Mouse (Mus musculus): ENCODE measurements around the gene Rps19bp1. TPM values are rescaled to one million over a fixed set of nuclear protein-coding genes. Genes with fewer than 3 reads are reported as not detected.

The Rps19bp1 gene
- polyA plus RNA-seq, 1 experiment: 25.8 TPM

DNA sequence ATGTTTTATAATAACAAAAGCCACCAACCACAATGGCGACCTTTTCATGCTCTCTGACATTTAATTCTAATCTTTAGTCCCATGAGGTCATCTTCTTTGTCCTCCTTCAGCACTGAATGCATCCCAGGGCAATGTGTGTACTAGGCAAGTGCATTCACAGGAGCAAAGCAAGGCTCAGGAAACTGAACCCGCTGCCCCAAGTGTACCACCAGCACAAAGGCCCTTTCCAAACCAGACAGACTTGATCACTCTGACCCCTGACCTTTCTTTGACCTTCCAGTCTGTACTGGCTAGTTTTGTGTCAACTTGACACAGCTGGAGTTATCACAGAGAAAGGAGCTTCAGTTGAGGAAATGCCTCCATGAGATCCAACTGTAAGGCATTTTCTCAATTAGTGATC, 31.8 kb downstream of the Rps19bp1 start:
- no peak overlapping the region for H3K4me3 ChIP-seq (ENCODE audit: insufficient read depth, low read depth, low read length)
- H3K27ac ChIP-seq (ENCODE audit: insufficient read depth, low read depth, low read length): no peak overlapping the region
- WGBS: 75% methylated on average over 2 of the region's 2 CpGs
- DNase-seq: no peak
- peaks cover 5% of the 10 kb centered on the region; the same call in 1 of the 2 replicates for H3K4me1 ChIP-seq (ENCODE audit: control insufficient read depth, insufficient read depth, low read length)
- no peaks in the 10 kb centered on the region for H3K27me3 ChIP-seq (replicated peaks; ENCODE audit: control insufficient read depth, insufficient read depth, low read length)
- no peaks in the 10 kb centered on the region; the same call in none of the 2 replicates for H3K36me3 ChIP-seq (ENCODE audit: control insufficient read depth, insufficient read depth, low read length)
- no peak for TF ChIP-seq POLR2A (IDR thresholded peaks at IDR 0.05; ENCODE audit: low read depth, low read length)
- no peak for TF ChIP-seq CTCF (conservative IDR thresholded peaks at IDR 0.05; ENCODE audit: insufficient read depth, insufficient read length, low read depth, low read length)

DNA sequence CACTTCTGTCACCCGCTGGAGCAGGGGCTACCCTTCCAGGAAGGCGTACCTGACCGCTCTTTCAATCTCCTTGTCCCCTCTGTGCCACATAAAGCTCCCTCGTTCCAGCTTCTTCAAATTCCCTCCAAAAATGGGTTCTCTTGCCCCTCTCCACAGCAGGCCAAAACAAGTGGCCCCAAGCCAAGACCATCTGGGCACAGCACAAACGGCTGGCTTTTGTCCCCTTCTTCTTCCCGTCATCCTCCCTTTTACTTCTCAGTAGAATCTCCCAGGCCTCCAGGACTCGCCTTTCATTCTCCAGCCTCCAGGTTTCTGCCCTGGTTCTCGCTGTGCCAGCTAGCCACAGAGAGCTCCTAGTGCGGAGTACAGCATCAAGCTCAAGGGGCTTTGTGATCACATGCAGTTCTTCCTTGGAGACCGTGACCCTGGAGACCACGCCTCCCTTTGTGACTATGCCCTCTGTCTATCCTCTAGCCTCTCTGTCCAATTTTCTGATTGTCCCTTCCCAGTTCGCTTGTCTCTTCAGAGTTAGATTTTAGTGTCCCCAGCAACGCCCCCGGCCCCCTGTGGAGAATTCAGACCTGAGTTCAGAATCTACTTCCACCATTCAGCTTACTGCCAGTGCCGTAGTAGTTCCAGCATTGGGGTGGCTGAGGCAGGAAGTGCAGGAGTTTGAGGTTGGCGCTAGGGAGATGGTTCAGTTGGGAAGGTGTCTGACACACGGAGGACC, 35.9 kb downstream of the Rps19bp1 start:
- Histone ChIP-seq H3K27ac (ENCODE audit: insufficient read depth, low read depth, low read length) (no peak overlapping the region), H3K27me3 (replicated peaks; ENCODE audit: control insufficient read depth, insufficient read depth, low read length) (no peaks in the 10 kb centered on the region), H3K4me3 (ENCODE audit: insufficient read depth, low read depth, low read length) (no peak overlapping the region), H3K4me1 (ENCODE audit: control insufficient read depth, insufficient read depth, low read length) (no peaks in the 10 kb centered on the region; the same call in 1 of the 2 replicates), H3K36me3 (ENCODE audit: control insufficient read depth, insufficient read depth, low read length) (no peaks in the 10 kb centered on the region)
- no peak for DNase-seq
- TF ChIP-seq CTCF (conservative IDR thresholded peaks at IDR 0.05; ENCODE audit: insufficient read depth, insufficient read length, low read depth, low read length) (no peak), POLR2A (IDR thresholded peaks at IDR 0.05; ENCODE audit: low read depth, low read length) (no peak)
- WGBS: 80% methylated on average over 17 of the region's 17 CpGs

DNA sequence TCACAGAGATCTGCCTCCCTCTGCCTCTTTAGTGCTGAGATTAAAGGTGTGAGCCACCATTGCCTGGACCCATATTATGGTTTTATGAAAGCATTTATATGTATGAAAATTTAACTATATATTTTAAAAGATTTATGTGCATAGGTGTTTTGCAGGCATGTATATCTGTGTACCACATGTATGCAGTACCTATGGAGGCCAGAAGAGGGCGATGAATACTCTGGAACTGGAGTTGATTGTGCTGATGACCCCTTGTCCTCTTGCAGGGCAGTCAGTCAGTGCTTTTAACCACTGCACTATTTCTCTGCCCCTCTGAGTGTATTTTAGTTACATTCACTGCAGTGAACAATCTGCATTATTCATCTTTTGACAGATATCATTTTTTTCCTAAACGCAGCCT, 38.3 kb downstream of the Rps19bp1 start:
- no peaks in the 10 kb centered on the region; the same call in 1 of the 2 replicates for H3K4me1 ChIP-seq (ENCODE audit: control insufficient read depth, insufficient read depth, low read length)
- no peaks in the 10 kb centered on the region for H3K27me3 ChIP-seq (replicated peaks; ENCODE audit: control insufficient read depth, insufficient read depth, low read length)
- WGBS: 50% methylated on average over 2 of the region's 2 CpGs
- no peak for TF ChIP-seq POLR2A (IDR thresholded peaks at IDR 0.05; ENCODE audit: low read depth, low read length)
- TF ChIP-seq CTCF (conservative IDR thresholded peaks at IDR 0.05; ENCODE audit: insufficient read depth, insufficient read length, low read depth, low read length): peak; percentile 64
- H3K36me3 ChIP-seq (ENCODE audit: control insufficient read depth, insufficient read depth, low read length): no peaks in the 10 kb centered on the region
- peak; percentile 77 for DNase-seq
- no peak overlapping the region for H3K4me3 ChIP-seq (ENCODE audit: insufficient read depth, low read depth, low read length)
- H3K27ac ChIP-seq (ENCODE audit: insufficient read depth, low read depth, low read length): no peak overlapping the region

DNA sequence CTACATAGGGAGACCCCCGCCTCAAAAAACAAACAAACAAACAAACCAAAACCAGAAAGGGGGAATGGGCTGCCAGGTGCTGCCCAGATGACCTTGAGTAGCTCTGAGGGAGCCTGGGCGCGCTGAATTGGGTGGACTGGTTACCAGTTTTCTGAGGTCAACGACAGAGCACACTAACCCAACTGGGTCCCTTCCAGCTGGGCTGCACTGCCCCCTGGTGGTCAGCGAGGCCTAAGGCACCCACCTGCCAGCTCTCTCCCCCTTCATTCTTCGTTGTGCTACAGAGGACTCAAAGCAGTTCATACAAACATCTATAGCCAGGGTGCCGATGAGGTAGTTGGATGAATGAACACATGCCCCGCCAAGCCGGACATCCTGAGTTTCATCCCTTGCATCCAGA, 38.9 kb downstream of the Rps19bp1 start:
- TF ChIP-seq POLR2A (IDR thresholded peaks at IDR 0.05; ENCODE audit: low read depth, low read length): no peak
- peak; percentile 92 for TF ChIP-seq CTCF (conservative IDR thresholded peaks at IDR 0.05; ENCODE audit: insufficient read depth, insufficient read length, low read depth, low read length)
- H3K4me1 ChIP-seq (ENCODE audit: control insufficient read depth, insufficient read depth, low read length): no peaks in the 10 kb centered on the region; the same call in 1 of the 2 replicates
- WGBS: 21% methylated on average over 9 of the region's 9 CpGs
- H3K27me3 ChIP-seq (replicated peaks; ENCODE audit: control insufficient read depth, insufficient read depth, low read length): no peaks in the 10 kb centered on the region
- no peak overlapping the region for H3K4me3 ChIP-seq (ENCODE audit: insufficient read depth, low read depth, low read length)
- no peaks in the 10 kb centered on the region for H3K36me3 ChIP-seq (ENCODE audit: control insufficient read depth, insufficient read depth, low read length)
- no peak overlapping the region for H3K27ac ChIP-seq (ENCODE audit: insufficient read depth, low read depth, low read length)
- peak; percentile 75 for DNase-seq

DNA sequence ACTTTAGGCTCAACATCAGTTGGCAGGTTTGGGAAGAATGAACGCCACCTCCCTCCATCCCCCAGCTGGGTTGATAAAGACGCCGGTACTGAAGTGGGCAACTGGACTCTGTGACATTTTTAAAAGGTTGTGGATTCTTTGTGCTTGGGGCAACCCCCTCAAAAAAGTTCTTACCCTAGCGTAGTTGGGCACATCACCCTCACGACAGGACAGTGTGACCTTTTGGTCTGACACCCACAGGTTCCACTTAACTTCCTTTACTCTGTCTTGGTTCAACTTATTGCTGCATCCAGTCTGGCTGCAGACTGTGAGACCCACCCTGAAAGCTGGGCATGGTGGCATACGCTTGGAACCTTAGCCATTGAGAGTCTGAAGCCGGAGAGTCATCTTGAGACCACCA, 40.4 kb downstream of the Rps19bp1 start:
- H3K4me1 ChIP-seq (ENCODE audit: control insufficient read depth, insufficient read depth, low read length): no peaks in the 10 kb centered on the region; the same call in 1 of the 2 replicates
- no peak overlapping the region for H3K4me3 ChIP-seq (ENCODE audit: insufficient read depth, low read depth, low read length)
- H3K36me3 ChIP-seq (ENCODE audit: control insufficient read depth, insufficient read depth, low read length): no peaks in the 10 kb centered on the region
- 91% methylated on average over 7 of the region's 7 CpGs for WGBS
- TF ChIP-seq CTCF (conservative IDR thresholded peaks at IDR 0.05; ENCODE audit: insufficient read depth, insufficient read length, low read depth, low read length) (no peak), POLR2A (IDR thresholded peaks at IDR 0.05; ENCODE audit: low read depth, low read length) (no peak)
- no peaks in the 10 kb centered on the region for H3K27me3 ChIP-seq (replicated peaks; ENCODE audit: control insufficient read depth, insufficient read depth, low read length)
- H3K27ac ChIP-seq (ENCODE audit: insufficient read depth, low read depth, low read length): no peak overlapping the region
- DNase-seq: no peak

DNA sequence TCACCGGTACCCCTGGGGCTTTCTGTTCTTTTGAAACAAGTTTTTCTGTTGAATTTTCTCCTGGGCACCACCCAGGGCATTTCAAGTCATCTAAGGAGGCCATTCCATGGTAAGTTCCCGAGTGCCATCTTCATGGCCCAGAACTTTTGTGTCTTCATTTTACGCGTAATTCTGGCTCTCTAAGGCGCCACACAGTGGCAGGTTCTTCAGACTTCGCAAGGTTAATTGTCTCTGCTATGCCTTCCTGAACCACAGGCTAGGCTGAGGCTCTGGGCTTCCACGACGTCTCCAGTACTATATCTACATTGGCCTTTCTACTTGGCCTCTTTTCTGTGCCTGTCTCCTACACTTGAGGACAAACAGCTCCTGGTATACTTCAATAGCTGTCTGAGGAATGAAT, 43.1 kb downstream of the Rps19bp1 start:
- H3K27me3 ChIP-seq (replicated peaks; ENCODE audit: control insufficient read depth, insufficient read depth, low read length): no peaks in the 10 kb centered on the region
- no peak for DNase-seq
- H3K4me3 ChIP-seq (ENCODE audit: insufficient read depth, low read depth, low read length): no peak overlapping the region
- no peaks in the 10 kb centered on the region; the same call in 1 of the 2 replicates for H3K4me1 ChIP-seq (ENCODE audit: control insufficient read depth, insufficient read depth, low read length)
- WGBS: 60% methylated on average over 8 of the region's 8 CpGs
- H3K36me3 ChIP-seq (ENCODE audit: control insufficient read depth, insufficient read depth, low read length): no peaks in the 10 kb centered on the region
- no peak overlapping the region for H3K27ac ChIP-seq (ENCODE audit: insufficient read depth, low read depth, low read length)
- TF ChIP-seq CTCF (conservative IDR thresholded peaks at IDR 0.05; ENCODE audit: insufficient read depth, insufficient read length, low read depth, low read length): no peak; the same call in 1 of the 2 replicates
- TF ChIP-seq POLR2A (IDR thresholded peaks at IDR 0.05; ENCODE audit: low read depth, low read length): no peak
